Mouse (Mus musculus): Measurements from ENCODE around the gene Mrps25. TPM values are rescaled to one million over a fixed set of nuclear protein-coding genes. Genes with fewer than 3 reads are reported as not detected.

Mrps25 gene
- 10 to 100 TPM; 53.0 to 58.5 TPM for total RNA-seq (2021)
- long read RNA-seq, experiment 1, full-length matches to known transcripts, result 38 of 40 reads
- long read RNA-seq, experiment 1, partial matches to known transcripts, result 0 of 40 reads
- long read RNA-seq, experiment 1, other reads (novel, unspliced or antisense), result 2 of 40 reads
- long read RNA-seq, experiment 2, full-length matches to known transcripts, result 76 of 82 reads
- long read RNA-seq, experiment 2, partial matches to known transcripts, result 1 of 82 reads
- long read RNA-seq, experiment 2, other reads (novel, unspliced or antisense), result 5 of 82 reads

DNA sequence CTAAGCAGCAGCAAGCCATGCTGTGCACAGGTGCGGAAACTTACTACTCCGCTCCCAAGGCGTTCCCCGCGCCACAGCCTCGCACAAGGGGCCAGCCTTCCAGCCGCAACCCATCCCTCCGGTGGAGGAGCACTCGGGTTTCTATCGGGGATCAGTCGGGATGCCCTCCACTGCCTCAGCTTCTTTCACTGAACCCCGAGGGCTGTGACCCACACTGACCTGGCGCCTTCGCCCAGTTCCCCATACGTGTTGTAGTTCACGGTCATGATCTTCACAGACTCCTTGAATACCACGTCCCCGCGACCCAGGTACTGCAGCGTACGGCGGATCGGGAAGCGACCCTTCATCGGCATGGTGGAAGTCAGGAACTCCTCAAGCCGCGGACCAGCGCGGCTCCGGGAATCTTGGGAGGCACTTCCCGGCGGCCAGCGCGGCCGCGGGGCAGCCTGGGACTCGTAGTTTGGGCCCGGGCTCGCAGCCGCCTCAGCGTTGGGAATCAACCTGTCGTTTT lies at the start of gene Mrps25:
TSS of gene Mrps25 (minus strand) at position 413 of the 511 bp plus-strand sequence.
- peak; percentile 59 to 71 for DNase-seq (ENCODE audit: low spot score in 2 of 2)

GRCm38 (mm10) chr6:92231762-92232161 lies 47.9 kb upstream of the Mrps25 start:
- DNase-seq (ENCODE audit: low spot score in 2 of 2), result no peak

DNA sequence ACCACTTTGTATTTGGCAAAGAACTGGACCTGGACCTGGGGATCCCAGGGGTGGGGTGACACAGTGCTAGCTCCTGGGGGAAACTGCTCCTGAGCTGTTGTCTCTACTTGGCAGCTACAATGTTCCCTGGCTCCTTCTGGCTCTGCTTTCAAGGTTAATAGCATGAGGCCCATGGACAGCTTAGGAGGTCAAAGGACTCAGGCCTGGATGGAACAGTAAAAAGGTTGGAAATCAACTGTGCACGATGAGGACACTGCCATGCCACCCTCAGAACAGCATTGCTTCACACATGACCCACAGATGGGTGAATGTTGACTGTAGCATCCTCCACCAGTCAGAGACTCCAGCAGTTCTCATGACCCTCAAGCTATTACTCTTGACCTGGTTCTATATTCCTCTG lies 47.5 kb upstream of the Mrps25 start:
- DNase-seq (ENCODE audit: low spot score in 2 of 2), result no peak

DNA sequence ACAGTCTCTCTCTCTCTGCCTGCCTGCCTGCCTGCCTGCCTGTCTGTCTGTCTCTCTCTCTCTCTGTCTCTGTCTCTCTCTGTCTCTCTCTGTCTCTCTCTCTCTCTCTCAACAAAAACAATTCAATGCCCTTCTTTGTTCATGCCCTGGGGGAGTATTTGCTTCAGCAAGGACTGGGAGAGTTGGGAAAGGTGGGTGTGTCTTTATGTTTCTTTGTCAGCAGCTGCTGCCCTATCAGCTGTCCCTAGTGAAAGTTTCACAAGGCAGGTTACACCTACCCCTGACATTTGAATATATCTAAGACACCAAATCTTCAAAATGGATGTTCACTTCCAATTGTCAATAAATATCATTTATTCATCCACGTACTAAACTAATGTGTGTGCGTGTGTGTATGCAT lies 45.8 kb upstream of the Mrps25 start:
- DNase-seq (ENCODE audit: low spot score in 2 of 2), result no peak

DNA sequence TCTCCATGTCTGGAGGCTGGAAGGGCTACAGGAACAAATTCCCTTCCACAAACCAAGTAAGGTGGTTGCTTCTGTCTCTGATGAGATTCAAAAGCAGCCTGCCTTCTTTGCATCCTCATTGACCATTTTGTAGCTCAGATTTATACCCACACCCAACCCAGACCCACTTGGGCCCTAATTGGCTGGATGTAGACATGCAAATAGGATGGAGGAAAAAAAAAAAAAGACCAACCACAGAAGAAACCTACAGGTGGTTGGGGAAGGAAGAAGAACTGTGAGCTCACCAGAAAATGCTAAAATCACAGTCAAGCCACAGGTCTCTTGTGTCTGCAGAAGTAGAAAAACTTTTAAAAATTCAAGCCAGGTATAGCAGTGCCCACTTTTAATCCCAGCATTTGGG lies 45.3 kb upstream of the Mrps25 start:
- no peak for DNase-seq (ENCODE audit: low spot score in 2 of 2)

DNA sequence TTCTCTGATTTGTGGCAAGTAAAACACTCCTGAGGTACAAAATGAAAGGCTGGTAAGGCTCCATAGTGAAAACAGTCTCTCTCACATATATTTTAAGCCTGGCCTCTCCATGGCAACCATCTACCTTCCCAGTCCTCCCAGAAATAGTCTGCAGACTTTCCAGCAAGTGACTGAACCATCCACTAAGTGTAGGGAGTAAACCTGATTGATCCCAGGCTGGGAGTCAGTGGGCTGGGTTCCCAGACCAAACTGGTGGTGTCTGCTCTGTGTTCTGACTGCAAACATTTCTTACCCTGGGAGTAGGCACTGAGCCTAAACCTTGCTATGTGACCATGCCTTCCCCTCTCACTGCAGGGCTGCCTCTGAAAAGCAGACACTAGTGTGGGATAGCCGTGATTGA lies 41.1 kb upstream of the Mrps25 start:
- peak in 1 of 2 experiments; percentile 4 for DNase-seq (ENCODE audit: low spot score in 2 of 2)

DNA sequence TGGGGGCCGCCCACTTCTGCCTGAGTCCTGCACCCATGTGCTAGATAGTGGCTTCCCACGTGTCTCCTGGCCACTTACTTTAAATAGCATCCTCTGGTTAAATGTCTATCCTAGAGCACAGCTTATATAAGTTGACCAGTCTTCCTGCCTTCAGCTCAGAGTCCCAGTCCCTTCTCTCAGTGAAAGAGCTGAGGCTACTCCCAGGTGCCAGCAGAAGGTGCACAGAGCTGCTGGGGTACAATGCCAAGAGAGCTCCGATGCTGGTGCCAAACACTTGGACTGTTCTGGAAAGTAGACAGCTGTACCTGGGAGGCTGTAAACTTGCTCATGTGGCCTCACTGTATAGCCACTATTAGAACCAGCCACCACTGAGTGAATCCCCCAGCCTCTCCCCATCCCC lies 38.2 kb upstream of the Mrps25 start:
- no peak for DNase-seq (ENCODE audit: low spot score in 2 of 2)

- no peak for DNase-seq (ENCODE audit: low spot score in 2 of 2)
These were observed 37.8 kb upstream of the Mrps25 start for GRCm38 (mm10) chr6:92221604-92222003.

DNA sequence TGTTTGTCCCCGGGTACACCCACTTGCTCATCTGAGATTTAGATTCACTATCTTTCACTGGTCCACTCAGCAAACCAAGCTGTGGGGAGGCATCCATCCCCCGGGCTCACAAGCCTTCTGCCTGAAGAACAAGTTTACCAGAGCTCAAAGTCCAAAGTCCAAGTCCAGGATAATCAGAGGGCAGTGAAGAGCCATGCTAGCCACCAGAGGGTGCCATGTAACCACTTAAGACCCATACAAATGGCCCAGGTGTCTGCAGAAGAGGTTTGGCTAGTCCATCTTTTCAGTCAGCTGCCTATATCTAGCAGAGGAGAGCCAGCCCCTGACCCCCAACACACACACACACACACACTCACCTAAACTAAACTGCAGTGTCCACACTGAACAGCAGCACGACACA lies 35.6 kb upstream of the Mrps25 start:
- peak; percentile 22 to 44 for DNase-seq (ENCODE audit: low spot score in 2 of 2)

GRCm38 (mm10) chr6:92214773-92215449 lies 31.1 kb upstream of the Mrps25 start, which contains the start of gene Rbsn:
Rbsn (minus strand) TSS chr6:92214925.
- peak; percentile 87 to 92 for DNase-seq (ENCODE audit: low spot score in 2 of 2)

GRCm38 (mm10) chr6:92214055-92214772 lies 30.4 kb upstream of the Mrps25 start:
- DNase-seq (ENCODE audit: low spot score in 2 of 2), result peak in 1 of 2 experiments; percentile 25

DNA sequence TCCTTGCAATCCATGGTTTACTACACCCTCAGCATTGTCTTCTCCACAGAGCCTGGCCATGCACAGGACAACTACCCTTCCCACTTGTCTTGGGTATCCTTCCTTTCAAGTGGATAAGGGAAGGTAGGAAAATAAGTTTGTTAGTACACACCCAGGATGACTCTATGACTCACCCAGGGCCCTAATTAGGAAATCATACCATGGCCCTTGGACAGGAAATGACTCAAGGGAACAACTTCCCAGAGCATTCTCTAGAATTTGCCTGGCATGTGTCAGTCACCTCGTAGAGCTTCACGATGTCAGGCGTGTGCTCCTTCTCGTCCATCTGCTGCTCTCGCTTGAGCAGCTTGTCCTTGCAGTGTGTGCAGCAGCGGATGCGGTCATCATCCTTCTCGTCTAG lies 15.6 kb upstream of the Mrps25 start:
- no peak for DNase-seq (ENCODE audit: low spot score in 2 of 2)

DNA sequence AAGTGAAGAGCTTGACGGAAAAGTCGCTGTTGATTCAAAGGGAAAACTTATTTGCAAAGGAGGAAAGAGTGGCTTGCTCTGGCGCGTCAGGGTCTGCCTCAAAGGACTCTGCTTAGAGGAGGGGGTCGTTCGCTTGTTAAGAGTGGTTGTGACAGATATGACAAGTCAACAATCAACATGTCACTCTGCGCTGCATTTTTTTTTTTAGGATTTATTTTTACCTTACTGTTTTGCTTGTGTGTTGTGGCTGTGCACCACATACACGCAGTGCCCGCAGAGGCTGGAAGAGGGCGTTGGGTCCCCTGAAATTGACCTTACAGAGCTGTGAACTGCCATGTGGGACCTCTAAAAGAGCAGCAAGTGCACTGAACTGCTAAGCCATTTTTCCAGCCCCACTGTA lies 345 bp upstream of the Mrps25 start:
- DNase-seq (ENCODE audit: low spot score in 2 of 2), result no peak

DNA sequence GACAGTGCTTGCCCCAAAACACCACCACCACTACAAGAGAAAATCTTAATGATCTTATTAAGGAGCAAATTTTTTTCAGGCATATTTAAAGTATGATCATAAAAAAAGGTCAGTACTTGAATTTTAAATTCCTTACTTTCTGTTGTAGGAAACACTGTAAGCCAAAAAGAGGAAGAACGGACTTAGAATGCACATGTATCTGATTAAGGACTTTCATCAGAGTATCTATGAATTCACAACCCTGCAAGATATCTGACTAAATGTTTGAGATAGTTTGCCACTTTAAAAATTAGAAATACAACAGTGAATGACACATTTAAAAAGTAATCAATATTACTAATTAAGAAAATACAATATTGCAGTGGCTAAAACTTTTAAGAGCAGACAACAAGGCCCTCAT lies 7.4 kb downstream of the Mrps25 start:
- no peak for DNase-seq (ENCODE audit: low spot score in 2 of 2)

DNA sequence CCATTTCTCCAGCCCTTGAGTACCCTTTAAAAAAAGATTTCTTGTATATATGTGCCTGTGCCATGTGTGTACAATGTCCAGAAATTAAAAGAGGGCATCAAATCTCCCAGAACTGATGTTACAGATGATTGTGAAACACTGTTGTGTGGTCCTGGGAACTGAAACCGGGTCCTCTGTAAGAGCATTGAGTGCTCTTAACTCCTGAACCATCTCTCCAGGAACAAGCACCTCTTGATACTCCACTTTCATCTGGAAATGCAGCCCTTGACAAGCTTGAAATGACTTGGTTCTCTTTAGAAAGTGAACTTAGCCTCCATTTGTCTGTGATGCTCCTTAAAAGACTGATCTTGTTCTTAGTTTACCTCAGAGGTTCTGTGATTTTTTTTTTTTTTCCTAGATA lies 21.1 kb downstream of the Mrps25 start:
- DNase-seq (ENCODE audit: low spot score in 2 of 2), result no peak

DNA sequence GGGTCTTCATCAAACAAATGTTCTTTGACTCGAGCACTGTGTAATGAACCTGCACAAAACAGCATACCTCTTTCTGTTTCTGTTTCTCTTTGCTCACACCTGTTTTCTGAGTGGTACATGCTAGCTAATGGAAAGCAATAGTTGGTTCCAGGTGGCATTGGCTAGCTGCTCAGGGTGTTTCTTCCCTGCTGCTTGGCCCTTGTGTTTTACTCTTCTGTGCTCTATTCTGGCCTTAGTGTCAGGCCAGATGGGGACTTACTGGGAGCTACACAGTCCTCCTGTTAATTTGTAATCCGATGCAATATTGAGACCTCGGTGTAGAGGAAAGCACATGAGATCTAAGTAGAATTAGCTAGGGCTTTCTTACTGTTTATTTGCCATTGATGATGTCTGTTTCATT lies 25.0 kb downstream of the Mrps25 start:
- DNase-seq (ENCODE audit: low spot score in 2 of 2), result no peak

DNA sequence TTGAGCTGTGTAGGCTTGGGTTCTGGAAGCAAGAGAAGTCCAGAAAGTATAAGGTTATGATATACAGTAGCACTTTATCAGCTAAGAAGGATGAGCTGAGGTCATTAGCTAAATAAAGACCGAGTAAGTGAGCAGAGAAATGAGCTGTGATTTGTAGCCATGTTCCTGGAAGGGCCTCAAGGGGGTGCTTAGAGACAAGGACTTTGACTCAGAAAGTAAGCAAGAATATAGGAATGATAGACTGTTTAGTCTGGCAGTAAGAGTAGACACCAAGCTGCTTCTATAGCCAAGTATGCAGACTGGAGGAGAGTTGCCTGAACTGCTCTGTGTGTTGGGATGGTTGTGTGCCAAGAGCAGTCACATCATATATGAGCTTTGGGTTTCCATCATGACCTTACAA lies 30.1 kb downstream of the Mrps25 start:
- no peak for DNase-seq (ENCODE audit: low spot score in 2 of 2)

DNA sequence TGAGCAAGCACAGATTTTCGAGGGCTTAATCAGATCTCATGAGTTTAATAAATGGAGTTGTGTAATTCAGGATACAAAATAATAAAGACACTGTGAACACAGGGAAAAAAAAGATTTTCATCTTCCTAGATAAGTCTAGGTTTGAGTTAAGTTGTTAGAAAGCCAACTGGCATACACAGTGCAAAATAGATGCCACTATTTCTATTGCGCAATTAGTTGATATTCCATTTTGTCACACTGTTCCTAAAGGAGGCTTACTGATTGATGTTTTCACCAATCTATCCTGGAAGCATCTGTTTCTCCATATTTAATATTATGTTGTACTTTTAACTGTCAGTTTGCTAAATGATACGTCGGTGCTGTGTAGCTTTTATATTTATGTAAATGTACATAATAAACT lies 38.0 kb downstream of the Mrps25 start:
- no peak for DNase-seq (ENCODE audit: low spot score in 2 of 2)

DNA sequence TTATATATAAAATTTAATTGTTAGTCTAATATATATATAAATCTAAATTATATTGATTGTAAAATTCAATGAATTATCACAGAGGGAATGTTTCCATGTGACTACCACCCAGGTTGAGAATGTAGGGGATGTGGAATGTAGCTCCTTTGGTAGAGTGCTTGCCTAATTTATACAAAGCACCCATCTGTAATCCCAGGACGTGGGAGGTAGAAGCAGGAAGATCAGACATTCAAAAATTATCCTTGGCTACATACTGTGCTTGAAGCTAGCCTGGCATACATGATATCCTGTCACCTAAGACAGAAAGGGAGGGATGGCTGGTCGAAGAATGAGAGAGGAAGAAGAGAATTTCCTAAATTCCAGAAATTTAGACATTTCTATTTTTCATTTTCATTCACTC lies 47.5 kb downstream of the Mrps25 start:
- peak in 1 of 2 experiments; percentile 13 for DNase-seq (ENCODE audit: low spot score in 2 of 2)

DNA sequence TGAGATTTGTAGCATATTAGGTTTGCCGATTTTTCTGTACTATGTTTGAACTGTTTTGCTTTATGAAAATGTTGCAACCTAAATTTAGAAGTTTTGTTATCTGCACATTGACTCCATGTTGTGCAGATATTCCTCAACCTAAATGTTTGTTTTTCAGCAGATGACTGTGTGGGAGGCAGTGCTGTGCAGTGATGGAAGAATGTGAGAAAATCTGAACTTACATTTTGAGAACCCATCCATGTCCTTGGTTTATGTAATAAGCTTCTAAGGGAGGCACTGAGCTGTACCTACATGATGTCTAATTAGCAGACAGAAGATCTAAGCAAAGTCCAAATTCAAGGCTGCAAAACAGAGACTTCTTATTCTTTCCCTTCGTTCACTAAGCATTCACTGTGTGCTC lies 50.2 kb downstream of the Mrps25 start:
- no peak for DNase-seq (ENCODE audit: low spot score in 2 of 2)

DNA sequence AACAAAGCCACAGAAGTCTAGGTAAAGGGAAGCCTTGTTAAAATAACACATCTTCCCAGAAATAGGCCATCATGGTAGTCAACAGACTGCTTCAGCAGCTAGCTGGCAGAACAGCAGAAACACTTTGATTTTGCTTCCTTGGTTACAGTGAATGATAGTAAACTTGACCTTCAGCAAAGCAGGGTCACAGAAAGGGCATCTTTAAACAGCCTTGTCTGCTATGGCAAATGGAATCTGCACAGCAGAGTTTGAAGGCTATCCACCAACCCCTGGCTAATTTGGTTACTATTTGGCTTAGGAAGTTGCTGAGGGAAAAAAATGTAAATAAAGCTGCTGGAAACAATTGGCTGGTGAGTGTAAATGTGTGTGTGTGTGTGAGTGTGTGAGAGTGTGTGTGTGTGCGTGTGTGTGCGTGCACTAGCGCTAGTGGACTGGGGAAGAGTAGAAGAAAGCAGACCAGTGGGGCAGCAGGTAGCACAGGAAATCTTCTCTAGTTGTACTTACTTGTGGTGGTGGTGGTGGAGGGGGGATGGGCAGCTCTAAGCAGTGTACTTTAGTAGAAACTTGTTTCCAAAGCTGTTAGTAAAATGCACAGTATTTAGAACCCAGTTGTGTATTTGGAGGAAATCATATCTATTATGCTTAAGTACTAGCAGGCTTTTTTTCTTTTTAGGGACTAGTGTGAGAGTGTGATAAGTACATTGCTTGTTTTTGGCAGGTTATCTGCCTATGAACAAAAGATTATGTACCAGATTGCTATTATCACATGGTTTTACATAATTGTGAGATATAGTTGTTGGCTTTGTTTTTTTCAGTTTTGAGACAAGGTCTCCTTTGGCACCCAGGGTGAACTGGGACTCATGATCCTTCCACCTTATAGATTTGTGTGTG lies 51.6 kb downstream of the Mrps25 start:
- DNase-seq (ENCODE audit: low spot score in 2 of 2), result no peak
